Mouse (Mus musculus): ENCODE results near the gene Iqgap3.

DNA sequence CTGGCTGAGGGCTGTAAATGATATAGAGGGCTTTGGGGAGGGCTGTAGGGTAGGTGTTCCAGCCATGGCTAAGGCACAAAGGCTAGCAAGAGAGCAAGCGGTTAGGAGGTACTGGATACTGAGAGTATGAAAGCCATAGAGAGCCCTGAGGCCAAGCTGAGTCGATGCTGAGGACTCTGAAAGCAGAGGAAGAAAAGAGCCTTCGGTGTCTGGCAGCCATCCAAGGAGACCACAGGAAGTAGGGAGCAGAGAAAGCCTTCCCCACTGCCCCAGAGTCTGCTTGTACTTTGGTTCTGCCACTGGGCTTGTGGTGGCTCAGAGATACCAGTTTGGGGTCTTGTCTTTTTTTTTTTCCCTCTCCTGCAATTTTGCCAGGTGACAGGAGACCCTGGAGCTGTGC is 18.5 kb downstream of the Iqgap3 start:
- TF ChIP-seq CTCF (IDR thresholded peaks at IDR 0.05; ENCODE audit: borderline replicate concordance, insufficient read depth, low read length), result no peak
- TF ChIP-seq POLR2A (IDR thresholded peaks at IDR 0.05; ENCODE audit: low read depth, low read length), result no peak

Data from embryonic fibroblast, embryonic 13.5 days (primary cell).